Mouse (Mus musculus) small intestine, adult 2 months (tissue): ENCODE results near the gene Cirbp.

Experiments
- CTCF ChIP-seq: fragments of 200-500 bp; IDR thresholded peaks from 2 replicates; pipeline ENCODE4 v1.5.1; 2012; ENCODE audit warnings: low read depth, mild to moderate bottlenecking, control low read depth, inconsistent platforms, low read length, moderate library complexity, mixed read lengths; ENCODE audit not compliant: insufficient replicate concordance, insufficient read length; ENCODE audit errors: extremely low read depth
- POLR2A ChIP-seq: fragments of 200-500 bp; IDR thresholded peaks from 2 replicates; pipeline ENCODE4 v1.6.1; 2012; ENCODE audit warnings: low read depth, mild to moderate bottlenecking, control low read depth, inconsistent platforms, low read length, moderate library complexity

- TF ChIP-seq POLR2A (no peak), CTCF (no peak)
Observed at GRCm38 (mm10) chr10:80123932-80124562, 41.7 kb upstream of the Cirbp start.
